Mouse (Mus musculus): Measurements from ENCODE around the gene Gfi1b.
A peak's percentile ranks its signal among the peaks of the same experiment; 100 is the strongest.

GRCm38 (mm10) chr2:28592809-28593208, 29.0 kb downstream of the Gfi1b start:
- TF ChIP-seq MXI1 (IDR thresholded peaks at IDR 0.05; ENCODE audit: low read depth, low read length): no peak
- peak; percentile 93 to 99 (median 96) for TF ChIP-seq CTCF (IDR thresholded peaks at IDR 0.05 in 2 of 3, conservative IDR thresholded peaks at IDR 0.05 in 1 of 3; ENCODE audit: control insufficient read depth in 1 of 3, insufficient read depth in 1 of 3, low read depth in 2 of 3, low read length in 3 of 3, poor library complexity in 1 of 3, severe bottlenecking in 1 of 3)
- TF ChIP-seq SMC3 (IDR thresholded peaks at IDR 0.05; ENCODE audit: low read depth, low read length): peak; percentile 88
- no peak for TF ChIP-seq EP300 (IDR thresholded peaks at IDR 0.05; ENCODE audit: low read depth in 1 of 2, low read length in 2 of 2)

All from MEL (cell line).